Mouse (Mus musculus) urinary bladder, postnatal 4 days (tissue): Measurements from ENCODE around the gene Cntnap4.

ENCODE experiments used
- DNase-seq, 2 experiments: peaks; one replicate each; pipeline ENCODE4 v3.0.0; 2021 to 2022; ENCODE audit warnings: low spot score in 2 of 2

The Cntnap4 gene

GRCm38 (mm10) chr8:112569471-112570141 is at the start of gene Cntnap4:
Cntnap4 (plus strand) TSS chr8:112570043.
- DNase-seq: no peak

- no peak for DNase-seq
Observed at GRCm38 (mm10) chr8:112557376-112557775, 12.5 kb upstream of the Cntnap4 start.

GRCm38 (mm10) chr8:112570541-112570940 is 698 bp downstream of the Cntnap4 start:
- no peak for DNase-seq

GRCm38 (mm10) chr8:112571337-112571904 is 1.6 kb downstream of the Cntnap4 start:
- DNase-seq: no peak

- no peak for DNase-seq
Observed at GRCm38 (mm10) chr8:112581473-112581872, 11.6 kb downstream of the Cntnap4 start.

GRCm38 (mm10) chr8:112583440-112583839 is 13.6 kb downstream of the Cntnap4 start:
- no peak for DNase-seq

- no peak for DNase-seq
Observed at GRCm38 (mm10) chr8:112588357-112589051, 18.7 kb downstream of the Cntnap4 start.

GRCm38 (mm10) chr8:112589052-112589389 is 19.2 kb downstream of the Cntnap4 start:
- no peak for DNase-seq

- no peak for DNase-seq
Observed at GRCm38 (mm10) chr8:112596023-112596776, 26.4 kb downstream of the Cntnap4 start.

GRCm38 (mm10) chr8:112599975-112600374 is 30.1 kb downstream of the Cntnap4 start:
- no peak for DNase-seq

GRCm38 (mm10) chr8:112601150-112601549 is 31.3 kb downstream of the Cntnap4 start:
- no peak for DNase-seq

GRCm38 (mm10) chr8:112610121-112610520 is 40.3 kb downstream of the Cntnap4 start:
- no peak for DNase-seq

- DNase-seq: no peak
Observed at GRCm38 (mm10) chr8:112628791-112629190, 58.9 kb downstream of the Cntnap4 start.

GRCm38 (mm10) chr8:112652657-112653056 is 82.8 kb downstream of the Cntnap4 start:
- no peak for DNase-seq

GRCm38 (mm10) chr8:112653276-112653675 is 83.4 kb downstream of the Cntnap4 start:
- DNase-seq: no peak

- DNase-seq: no peak
Observed at GRCm38 (mm10) chr8:112653994-112654393, 84.2 kb downstream of the Cntnap4 start.

GRCm38 (mm10) chr8:112664067-112664466 is 94.2 kb downstream of the Cntnap4 start:
- no peak for DNase-seq

- no peak for DNase-seq
Observed at GRCm38 (mm10) chr8:112674671-112675070, 104.8 kb downstream of the Cntnap4 start.

GRCm38 (mm10) chr8:112681757-112682156 is 111.9 kb downstream of the Cntnap4 start:
- no peak for DNase-seq

- DNase-seq: no peak
Observed at GRCm38 (mm10) chr8:112695708-112696107, 125.9 kb downstream of the Cntnap4 start.

GRCm38 (mm10) chr8:112698141-112698540 is 128.3 kb downstream of the Cntnap4 start:
- no peak for DNase-seq

- no peak for DNase-seq
Observed at GRCm38 (mm10) chr8:112716982-112717381, 147.1 kb downstream of the Cntnap4 start.
